Mouse (Mus musculus): ENCODE measurements around the gene Ttc39b. TPM values are rescaled to one million over a fixed set of nuclear protein-coding genes. Genes with fewer than 3 reads are reported as not detected.
A peak's percentile ranks its signal among the peaks of the same experiment; 100 is the strongest.

The Ttc39b gene
- total RNA-seq, 2 experiments from 2014 or later = 65.1 to 69.9 TPM

DNA sequence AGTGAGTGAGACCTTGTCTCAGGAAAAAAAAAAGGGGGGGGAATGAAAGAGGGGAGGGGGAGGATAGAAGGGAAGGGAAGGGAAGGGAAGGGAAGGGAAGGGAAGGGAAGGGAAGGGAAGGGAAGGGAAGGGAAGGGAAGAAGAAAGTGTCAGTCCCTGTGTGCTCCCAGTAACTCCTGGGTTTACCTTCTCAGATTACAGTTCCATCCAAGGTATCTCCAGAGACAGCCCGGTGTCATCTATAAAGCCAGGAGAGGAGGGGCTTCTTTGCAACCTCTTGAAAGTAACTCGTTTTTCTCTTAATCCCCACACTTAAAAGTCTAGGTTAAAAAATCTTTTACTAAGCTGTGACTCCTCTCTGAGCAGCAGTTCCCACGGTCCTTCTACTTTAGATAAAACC, 5.3 kb downstream of the Ttc39b start:
- no peak for DNase-seq (ENCODE audit: low spot score in 2 of 2)

DNA sequence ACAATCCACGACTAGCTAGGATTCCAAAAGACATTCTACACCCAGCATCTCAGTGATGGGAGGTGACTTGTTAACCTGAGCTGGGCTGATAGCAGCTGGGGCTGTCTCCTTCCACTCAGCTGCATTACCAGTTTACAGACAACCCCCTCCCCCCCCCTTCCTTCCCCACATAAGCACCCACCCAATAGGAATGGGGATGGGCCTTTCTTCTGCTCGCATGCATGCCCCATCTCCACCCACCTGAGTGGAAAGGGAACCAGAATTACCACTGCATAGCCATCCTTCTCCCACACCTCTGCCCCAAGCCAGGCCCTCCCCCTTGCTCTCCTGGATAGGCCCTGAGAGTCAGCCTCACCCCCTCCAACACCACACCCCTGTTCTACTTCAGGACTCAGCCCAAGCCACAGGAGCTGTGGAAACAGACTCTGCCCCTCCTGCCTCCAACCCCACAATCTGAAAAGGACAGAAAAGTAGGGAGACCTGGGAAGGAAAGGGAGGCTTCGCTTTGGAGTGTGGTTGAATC, 6.2 kb downstream of the Ttc39b start:
- DNase-seq (ENCODE audit: low spot score in 2 of 2) = no peak

- DNase-seq (ENCODE audit: low spot score in 2 of 2) = no peak
These were observed 7.3 kb downstream of the Ttc39b start for GRCm38 (mm10) chr4:83316718-83317117.

DNA sequence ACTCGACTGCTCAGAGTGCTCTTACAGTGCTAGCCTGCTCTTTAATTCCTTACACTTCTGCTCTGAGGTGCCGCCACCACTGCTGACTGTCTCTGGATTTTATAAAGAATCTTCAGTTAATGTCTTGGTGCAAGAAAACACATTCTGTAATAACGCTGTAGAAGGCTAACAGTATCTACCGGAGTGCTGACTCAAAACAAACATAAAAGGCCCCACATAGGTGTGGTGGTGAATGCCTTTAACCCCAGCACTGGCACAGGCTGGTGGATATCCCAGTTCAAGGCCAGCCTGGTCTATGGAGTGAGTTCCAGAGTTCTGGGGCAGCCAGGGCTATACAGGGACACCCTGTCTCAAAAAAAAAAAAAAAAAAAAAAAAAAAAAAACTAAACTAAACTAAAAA, 8.1 kb downstream of the Ttc39b start:
- no peak for DNase-seq (ENCODE audit: low spot score in 2 of 2)

GRCm38 (mm10) chr4:83314922-83315881, 8.9 kb downstream of the Ttc39b start:
- no peak for DNase-seq (ENCODE audit: low spot score in 2 of 2)

- DNase-seq (ENCODE audit: low spot score in 2 of 2) = no peak
These were observed 9.7 kb downstream of the Ttc39b start for GRCm38 (mm10) chr4:83314261-83314793.

- no peak for DNase-seq (ENCODE audit: low spot score in 2 of 2)
These were observed 11.7 kb downstream of the Ttc39b start for GRCm38 (mm10) chr4:83312336-83312735.

DNA sequence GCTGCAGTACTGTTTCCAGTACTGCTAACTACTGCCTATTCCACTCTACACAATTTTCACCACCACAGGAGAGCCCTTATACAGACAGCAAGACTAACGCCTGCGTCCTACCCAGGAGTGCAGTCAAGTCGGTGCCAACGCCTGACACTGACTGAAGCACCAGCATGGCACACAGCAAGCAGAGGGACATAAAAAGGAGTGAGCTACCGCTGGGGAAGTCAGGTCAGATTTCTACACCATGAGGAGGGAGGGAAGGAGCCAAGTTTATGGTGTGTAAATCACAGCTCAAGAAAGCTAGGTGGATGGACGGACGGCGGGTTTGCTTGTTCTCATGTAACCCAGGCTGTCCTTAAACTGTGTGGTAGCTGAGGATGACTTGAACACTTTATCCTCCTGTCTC, 12.6 kb downstream of the Ttc39b start:
- DNase-seq (ENCODE audit: low spot score in 2 of 2) = no peak

DNA sequence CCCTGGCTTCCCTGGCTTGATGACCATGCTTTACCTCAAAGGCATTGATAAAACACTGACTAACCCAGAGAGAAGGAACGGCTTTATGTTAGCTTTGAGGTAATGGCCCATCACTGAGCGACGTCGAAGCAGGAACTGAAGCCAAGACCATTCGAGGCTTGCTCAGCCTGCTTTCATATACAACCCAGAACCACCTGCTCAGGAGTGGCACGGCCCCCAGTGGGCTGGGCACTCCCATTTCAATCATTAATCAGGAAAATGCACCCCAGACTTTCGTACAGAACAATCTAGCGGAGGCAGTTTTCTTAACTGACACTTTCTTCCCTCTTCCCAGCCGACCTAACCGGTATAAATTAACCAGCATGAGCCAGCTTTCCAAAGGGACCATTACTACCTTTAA, 13.1 kb downstream of the Ttc39b start:
- no peak for DNase-seq (ENCODE audit: low spot score in 2 of 2)

- no peak for DNase-seq (ENCODE audit: low spot score in 2 of 2)
These were observed 15.1 kb downstream of the Ttc39b start for GRCm38 (mm10) chr4:83308914-83309313.

DNA sequence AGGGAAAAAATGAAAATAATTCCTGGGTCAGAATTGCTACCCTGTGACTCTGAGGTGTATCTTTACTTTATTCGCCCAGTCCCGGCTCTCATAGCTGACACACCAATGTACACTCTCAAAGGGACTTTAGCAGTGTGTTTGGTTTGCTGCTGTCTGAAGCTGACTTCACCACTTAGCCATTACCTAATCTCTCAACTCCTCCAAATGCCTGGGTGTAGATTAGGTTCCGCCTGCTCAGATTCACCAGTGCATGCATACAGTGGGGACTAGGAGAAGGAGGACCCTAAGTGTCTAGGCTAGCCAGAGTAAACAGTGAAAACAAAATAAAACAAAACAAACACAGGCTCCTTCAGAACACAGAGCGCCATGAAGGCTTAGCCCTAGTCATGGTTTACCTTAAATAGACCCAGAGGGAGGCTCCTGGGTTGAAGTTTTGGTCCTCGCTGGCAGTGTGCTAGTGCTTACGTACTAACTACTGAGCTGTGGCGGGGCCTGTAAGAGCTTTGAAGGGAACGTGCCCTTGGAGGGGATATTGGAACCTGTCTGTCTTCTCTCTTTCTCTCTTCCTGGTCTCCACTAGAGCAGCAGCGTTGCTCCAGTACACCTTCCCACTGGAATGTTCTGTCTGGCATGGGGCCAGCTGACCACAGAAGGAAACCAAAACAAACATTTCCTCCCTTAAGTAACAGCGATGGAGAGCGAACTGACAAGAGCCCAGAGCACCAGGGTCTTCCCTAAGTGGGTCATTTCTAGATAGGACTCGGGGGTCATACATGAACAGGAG, 16.2 kb downstream of the Ttc39b start:
- no peak for DNase-seq (ENCODE audit: low spot score in 2 of 2)

- DNase-seq (ENCODE audit: low spot score in 2 of 2) = no peak
These were observed 17.2 kb downstream of the Ttc39b start for GRCm38 (mm10) chr4:83306879-83307278.

GRCm38 (mm10) chr4:83305099-83305498, 19.0 kb downstream of the Ttc39b start:
- no peak for DNase-seq (ENCODE audit: low spot score in 2 of 2)

- DNase-seq (ENCODE audit: low spot score in 2 of 2) = peak; percentile 76 to 81
These were observed 20.9 kb downstream of the Ttc39b start for GRCm38 (mm10) chr4:83302887-83303827.

- no peak for DNase-seq (ENCODE audit: low spot score in 2 of 2)
These were observed 21.8 kb downstream of the Ttc39b start for GRCm38 (mm10) chr4:83302123-83302737.

DNA sequence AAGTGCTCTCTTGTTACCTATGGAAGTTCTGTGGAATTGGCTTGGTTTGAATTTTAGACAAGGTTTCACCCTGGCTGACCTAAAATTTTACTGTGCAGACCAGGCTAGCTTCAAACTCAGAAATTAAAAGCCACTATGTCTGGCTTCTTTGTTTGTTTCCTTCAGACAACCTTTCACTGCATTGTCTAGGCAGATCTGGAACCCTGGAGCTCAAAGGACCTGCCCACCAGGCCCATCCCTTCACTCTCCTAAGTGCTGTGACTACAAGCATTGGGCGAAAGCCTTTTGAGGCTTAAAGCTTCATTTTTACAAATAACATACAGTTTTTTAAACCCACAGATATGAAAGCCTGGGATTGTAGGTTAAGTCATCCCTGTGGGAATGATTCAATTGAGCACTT, 22.3 kb downstream of the Ttc39b start:
- no peak for DNase-seq (ENCODE audit: low spot score in 2 of 2)

DNA sequence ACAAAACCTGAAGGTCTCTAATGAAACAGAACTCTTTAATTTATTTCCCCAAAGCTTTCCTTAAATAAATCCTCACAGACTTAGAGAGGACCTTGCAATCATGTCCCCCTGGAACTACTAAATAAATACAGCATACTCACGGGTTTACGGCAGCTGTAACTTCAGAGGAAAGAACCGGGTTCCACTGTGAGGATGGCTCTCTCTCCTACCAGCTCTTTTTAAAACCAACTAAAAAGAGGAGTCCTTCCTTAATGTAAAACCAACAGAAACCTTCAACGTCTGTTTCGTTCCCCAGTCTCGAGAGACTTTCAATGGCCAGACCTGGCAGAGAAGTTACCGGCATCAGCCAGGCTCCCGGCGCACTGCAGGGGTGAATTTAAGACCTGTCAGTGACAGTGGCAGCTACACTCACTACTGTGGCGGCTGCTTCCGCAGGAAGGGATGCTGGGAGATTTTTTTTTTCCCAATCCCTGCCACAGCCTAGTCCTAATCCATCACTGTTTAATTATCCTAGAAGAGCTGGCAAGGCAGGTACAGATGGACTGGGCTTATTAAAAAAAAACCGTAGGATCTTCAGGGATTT, 39.2 kb downstream of the Ttc39b start:
- peak; percentile 58 to 69 for DNase-seq (ENCODE audit: low spot score in 2 of 2)

- peak; percentile 41 to 50 for DNase-seq (ENCODE audit: low spot score in 2 of 2)
These were observed 39.9 kb downstream of the Ttc39b start for GRCm38 (mm10) chr4:83283973-83284767.

DNA sequence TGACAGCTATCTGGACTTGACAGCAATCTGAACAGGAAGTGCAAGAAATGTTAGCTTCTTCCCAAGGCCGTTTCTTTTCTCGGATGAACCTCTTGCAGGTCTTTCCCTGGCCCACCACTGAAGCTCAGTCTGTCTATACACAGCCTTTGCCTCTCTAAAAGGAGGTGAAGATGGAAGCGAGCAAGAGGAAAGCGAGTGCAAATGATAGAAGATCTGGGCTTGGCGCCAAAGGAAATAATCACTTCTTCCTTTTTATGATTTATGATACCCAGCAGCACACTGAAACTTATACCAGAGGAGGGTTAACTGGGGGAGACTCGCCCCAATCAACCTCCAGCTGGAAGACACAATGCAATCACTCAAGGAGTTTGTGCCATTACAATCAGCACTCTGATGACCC, 41.6 kb downstream of the Ttc39b start:
- no peak for DNase-seq (ENCODE audit: low spot score in 2 of 2)

Data from left cerebral cortex, adult 18-20 months (tissue).